Mouse (Mus musculus): ENCODE data around the gene Tmed5.

DNA sequence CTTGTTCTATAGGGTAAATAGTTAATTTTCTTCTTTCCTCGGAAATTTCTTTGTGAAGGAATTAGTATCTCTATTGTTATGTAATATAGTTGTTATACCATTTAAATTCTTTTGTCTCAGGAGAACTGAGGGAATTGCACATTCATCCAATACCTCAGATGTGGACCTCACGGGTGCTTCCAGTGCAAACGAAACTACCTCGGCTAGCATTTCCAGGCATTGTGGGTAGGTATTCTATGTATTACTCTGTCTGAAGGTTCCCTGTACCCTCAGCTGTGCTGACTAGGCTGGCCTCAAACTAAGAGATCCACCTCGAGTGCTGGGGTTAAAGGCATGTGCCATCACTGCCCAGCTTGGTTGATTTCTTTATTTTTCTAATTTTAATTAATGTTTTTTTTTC is 28.1 kb downstream of the Tmed5 start:
- no peak for TF ChIP-seq EP300 (IDR thresholded peaks at IDR 0.05; ENCODE audit: insufficient read depth, low read depth, low read length)
- TF ChIP-seq CTCF (IDR thresholded peaks at IDR 0.05; ENCODE audit: low read depth, low read length): no peak
